Mouse (Mus musculus) heart, embryonic 11.5 days (tissue): ENCODE results near the gene Adamtsl5. TPM values are rescaled to one million over a fixed set of nuclear protein-coding genes. Genes with fewer than 3 reads are reported as not detected.

ENCODE experiments used
- ATAC-seq: fragments of 200-750 bp; cut with Nextera tagmentation; replicated peaks from 2 replicates; pipeline ENCODE4 v1.8.0; 2017; ENCODE audit warnings: moderate library complexity; ENCODE audit not compliant: insufficient number of reproducible peaks, low FRiP score, low TSS enrichment
- H3K27ac ChIP-seq: fragments of 300-500 bp; sonication (generic); 2 replicates; pipeline ENCODE4 v1.5.1; 2014; ENCODE audit warnings: mild to moderate bottlenecking, low read depth, low read length
- H3K27me3 ChIP-seq: fragments of 300-500 bp; sonication (generic); 2 replicates; pipeline ENCODE4 v1.6.1; 2014; ENCODE audit warnings: mild to moderate bottlenecking, low read length, mixed read lengths; ENCODE audit not compliant: control insufficient read depth, insufficient read depth
- H3K36me3 ChIP-seq: fragments of 300-500 bp; sonication (generic); 2 replicates; pipeline ENCODE4 v1.6.1; 2014; ENCODE audit warnings: mild to moderate bottlenecking, low read length, moderate library complexity, mixed read lengths; ENCODE audit not compliant: control insufficient read depth, insufficient read depth
- H3K4me1 ChIP-seq: fragments of 300-500 bp; sonication (generic); 2 replicates; pipeline ENCODE4 v1.6.1; 2014; ENCODE audit warnings: low read length; ENCODE audit not compliant: control insufficient read depth, insufficient read depth
- H3K4me2 ChIP-seq: fragments of 300-500 bp; sonication (generic); 2 replicates; pipeline ENCODE4 v1.6.1; 2014; ENCODE audit warnings: mild to moderate bottlenecking, moderate library complexity
- H3K4me3 ChIP-seq: fragments of 300-500 bp; sonication (generic); 2 replicates; pipeline ENCODE4 v1.5.1; 2014; ENCODE audit warnings: low read depth, low read length
- H3K9ac ChIP-seq: fragments of 300-500 bp; sonication (generic); 2 replicates; pipeline ENCODE4 v1.6.1; 2014; ENCODE audit warnings: mild to moderate bottlenecking, low read depth, low read length, moderate library complexity
- H3K9me3 ChIP-seq: fragments of 300-500 bp; sonication (generic); replicated peaks from 2 replicates; pipeline ENCODE4 v1.6.1; 2016; ENCODE audit warnings: low read length; ENCODE audit not compliant: control insufficient read depth
- WGBS: fragments of 180-500 bp; shearing (Covaris S2); extraction: QIAGEN DNeasy Blood & Tissue Kit; methylation state at CpG from one replicate; pipeline ENCODE4 v1.1.7; 2014; ENCODE audit not compliant: insufficient replicate concordance; 5-methylcytosine and 5-hydroxymethylcytosine counted together
- polyA plus RNA-seq: library from polyadenylated mRNA; unstranded; fragments of >200 nt; fragmentation: Nextera tagmentation; extraction: Ambion mirVana; gene quantifications from 2 replicates; pipeline ENCODE4 v1.2.1, GENCODE M21; 2014

Gene Adamtsl5
- polyA plus RNA-seq, 1 experiment from 2014 or later = 3.7 TPM

- no peak overlapping the region for H3K27ac ChIP-seq
- peaks cover 7% of the 10 kb centered on the region for H3K36me3 ChIP-seq
- H3K27me3 ChIP-seq = peaks cover 59% of the 10 kb centered on the region
- no peak for ATAC-seq
- no peak overlapping the region for H3K9ac ChIP-seq
- H3K4me1 ChIP-seq = peaks cover 9% of the 10 kb centered on the region; the same call in 1 of the 2 replicates
- H3K4me3 ChIP-seq = no peak overlapping the region
- peak overlapping the region; percentile 22; the same call in 1 of the 2 replicates for H3K4me2 ChIP-seq
- no peaks in the 10 kb centered on the region for H3K9me3 ChIP-seq
- 12% methylated on average over 15 of the region's 15 CpGs for WGBS
Measured at GRCm38 (mm10) chr10:80299301-80299700, 48.9 kb downstream of the Adamtsl5 start.

GRCm38 (mm10) chr10:80298571-80299281 lies 49.5 kb downstream of the Adamtsl5 start:
- Histone ChIP-seq H3K27me3 (peaks cover 58% of the 10 kb centered on the region), H3K36me3 (peaks cover 12% of the 10 kb centered on the region), H3K4me3 (0 out of 2 replicates have a peak overlapping the region, but pooled peaks have one; percentile 6), H3K9me3 (no peaks in the 10 kb centered on the region), H3K4me1 (peaks cover 9% of the 10 kb centered on the region; the same call in 1 of the 2 replicates), H3K27ac (no peak overlapping the region), H3K4me2 (peak overlapping the region; percentile 22; the same call in 1 of the 2 replicates), H3K9ac (no peak overlapping the region)
- 7% methylated on average over 26 of the region's 26 CpGs for WGBS
- no peak for ATAC-seq

- Histone ChIP-seq H3K27me3 (peaks cover 58% of the 10 kb centered on the region), H3K27ac (no peak overlapping the region), H3K4me3 (no peak overlapping the region), H3K9me3 (no peaks in the 10 kb centered on the region), H3K4me2 (no peak overlapping the region), H3K4me1 (peaks cover 10% of the 10 kb centered on the region; the same call in 1 of the 2 replicates), H3K36me3 (peaks cover 12% of the 10 kb centered on the region), H3K9ac (no peak overlapping the region)
- 59% methylated on average over 8 of the region's 8 CpGs for WGBS
- no peak for ATAC-seq
Measured at GRCm38 (mm10) chr10:80297526-80298133, 50.6 kb downstream of the Adamtsl5 start.

GRCm38 (mm10) chr10:80296824-80297223 lies 51.4 kb downstream of the Adamtsl5 start:
- Histone ChIP-seq H3K9ac (no peak overlapping the region), H3K4me3 (no peak overlapping the region), H3K27me3 (peaks cover 53% of the 10 kb centered on the region), H3K4me2 (0 out of 2 replicates have a peak overlapping the region, but pooled peaks have one; percentile 79), H3K27ac (no peak overlapping the region), H3K4me1 (0 out of 2 replicates have a peak, but pooled peaks cover 6% of the 10 kb centered on the region), H3K9me3 (no peaks in the 10 kb centered on the region), H3K36me3 (peaks cover 12% of the 10 kb centered on the region)
- WGBS = 77% methylated on average over 5 of the region's 5 CpGs
- ATAC-seq = no peak

DNA sequence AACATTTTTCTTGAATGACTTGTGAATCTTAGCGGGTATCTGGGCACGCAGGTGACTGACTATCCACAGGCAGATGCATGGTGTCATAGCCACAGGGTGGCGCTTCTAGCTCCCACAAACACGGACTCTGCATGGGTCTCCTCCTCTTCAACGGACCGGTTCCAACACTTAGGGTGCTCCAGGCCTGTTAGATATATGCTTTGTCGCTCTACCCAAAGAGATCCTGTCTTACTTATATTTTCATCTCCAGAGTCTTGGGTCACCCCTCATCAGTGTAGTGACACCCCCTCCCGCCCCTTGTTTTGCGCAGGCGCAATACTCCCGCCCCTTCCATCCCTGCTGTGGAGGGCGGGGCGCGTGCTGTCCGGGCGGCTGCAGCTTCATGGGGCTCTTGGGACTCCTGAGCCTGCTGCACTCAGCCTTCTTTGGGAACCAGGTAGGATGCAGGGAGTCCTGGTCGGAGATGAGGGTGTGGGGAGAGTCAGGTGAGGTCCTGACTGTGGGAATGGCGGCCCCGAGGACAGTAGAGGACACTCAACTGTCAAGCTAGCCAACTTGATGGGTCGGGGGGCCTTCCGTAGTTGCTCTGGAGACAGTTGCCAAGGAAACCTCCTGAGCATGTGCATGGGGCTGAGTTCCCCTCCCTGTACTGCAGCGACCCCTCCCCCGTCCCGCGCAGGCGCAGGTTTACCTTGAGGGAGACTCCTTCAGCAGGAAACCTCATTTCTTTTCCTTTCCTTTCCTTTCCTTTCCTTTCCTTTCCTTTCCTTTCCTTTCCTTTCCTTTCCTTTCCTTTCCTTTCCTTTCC lies 52.4 kb downstream of the Adamtsl5 start, which contains the start of gene Apc2:
Gene Apc2, plus strand, starts transcription at position 360 of the 808 bp plus-strand sequence.
- ATAC-seq = peak; percentile 31; the same call in 1 of the 2 replicates
- H3K27ac ChIP-seq = 0 out of 2 replicates have a peak within 1 kb of the TSS, but pooled peaks have one; percentile 50
- WGBS = 1% methylated on average over 26 of the region's 26 CpGs

DNA sequence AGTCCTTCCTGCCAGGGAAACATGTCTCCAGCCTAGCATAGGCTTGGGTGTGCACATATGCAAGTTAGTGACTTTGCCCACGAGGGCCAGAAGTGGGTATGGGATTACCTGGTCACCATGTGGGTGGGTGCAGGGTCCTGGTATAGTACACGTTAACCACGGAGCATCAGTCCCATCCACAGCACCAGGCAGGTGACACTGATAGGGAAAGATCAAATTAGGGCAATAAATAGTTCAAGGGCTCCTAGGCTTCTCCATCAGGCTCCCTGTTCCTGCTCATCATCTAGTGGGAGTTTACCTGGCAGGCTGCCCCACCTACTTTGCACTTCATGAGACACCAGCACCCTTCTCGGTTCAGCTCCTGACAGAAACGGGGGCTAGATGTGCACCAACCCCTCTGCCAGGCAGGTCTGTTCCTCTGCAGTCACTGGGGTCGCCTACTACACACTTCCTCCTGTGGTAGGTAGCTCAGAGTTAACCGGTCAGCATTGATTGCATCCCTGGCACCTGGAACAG lies 53.4 kb downstream of the Adamtsl5 start:
- H3K4me1 ChIP-seq = 0 out of 2 replicates have a peak, but pooled peaks cover 8% of the 10 kb centered on the region
- 43% methylated on average over 7 of the region's 7 CpGs for WGBS

More for the DNA sequence above, 52.4 kb downstream of the Adamtsl5 start, which contains the start of gene Apc2:
- Histone ChIP-seq H3K9ac (peak within 1 kb of the TSS; percentile 56), H3K9me3 (no peaks in the 10 kb centered on the region), H3K4me1 (0 out of 2 replicates have a peak, but pooled peaks cover 8% of the 10 kb centered on the region), H3K4me2 (peak within 1 kb of the TSS; percentile 79), H3K27me3 (peaks cover 43% of the 10 kb centered on the region), H3K36me3 (peaks cover 12% of the 10 kb centered on the region), H3K4me3 (peak within 1 kb of the TSS; percentile 45)

DNA sequence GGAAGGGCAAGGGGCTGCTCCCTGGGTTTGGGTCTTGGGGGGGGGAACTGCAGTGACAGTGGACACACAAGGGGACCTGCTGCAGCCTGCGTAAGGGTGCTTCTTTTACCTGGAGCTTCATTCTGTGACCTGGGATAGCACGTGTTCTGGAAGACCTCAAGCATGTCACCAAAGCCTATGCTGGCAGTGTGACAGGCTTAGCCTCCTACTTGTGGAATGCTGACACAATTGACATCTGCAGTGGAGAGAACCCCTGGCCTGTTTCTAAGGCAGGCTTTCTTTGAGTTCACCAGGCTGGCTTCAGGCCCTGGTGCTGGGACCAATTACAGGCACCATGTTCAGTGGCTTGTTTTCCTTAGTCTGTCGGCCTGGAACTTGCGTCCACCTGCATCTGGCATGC lies 53.9 kb downstream of the Adamtsl5 start:
- H3K36me3 ChIP-seq = peaks cover 12% of the 10 kb centered on the region
- no peak overlapping the region; the same call in 1 of the 2 replicates for H3K4me2 ChIP-seq
- WGBS = 73% methylated on average over 4 of the region's 4 CpGs
- H3K27ac ChIP-seq = no peak overlapping the region
- H3K4me3 ChIP-seq = no peak overlapping the region
- no peak for ATAC-seq
- H3K4me1 ChIP-seq = 0 out of 2 replicates have a peak, but pooled peaks cover 8% of the 10 kb centered on the region
- no peak overlapping the region for H3K9ac ChIP-seq
- no peaks in the 10 kb centered on the region for H3K9me3 ChIP-seq
- peaks cover 28% of the 10 kb centered on the region for H3K27me3 ChIP-seq

More for the DNA sequence above, 53.4 kb downstream of the Adamtsl5 start:
- no peak overlapping the region for H3K27ac ChIP-seq
- no peak for ATAC-seq
- no peak overlapping the region for H3K9ac ChIP-seq
- no peaks in the 10 kb centered on the region for H3K9me3 ChIP-seq
- H3K36me3 ChIP-seq = peaks cover 12% of the 10 kb centered on the region
- H3K27me3 ChIP-seq = peaks cover 33% of the 10 kb centered on the region
- H3K4me3 ChIP-seq = peak overlapping the region; percentile 2; the same call in 1 of the 2 replicates
- H3K4me2 ChIP-seq = no peak overlapping the region

DNA sequence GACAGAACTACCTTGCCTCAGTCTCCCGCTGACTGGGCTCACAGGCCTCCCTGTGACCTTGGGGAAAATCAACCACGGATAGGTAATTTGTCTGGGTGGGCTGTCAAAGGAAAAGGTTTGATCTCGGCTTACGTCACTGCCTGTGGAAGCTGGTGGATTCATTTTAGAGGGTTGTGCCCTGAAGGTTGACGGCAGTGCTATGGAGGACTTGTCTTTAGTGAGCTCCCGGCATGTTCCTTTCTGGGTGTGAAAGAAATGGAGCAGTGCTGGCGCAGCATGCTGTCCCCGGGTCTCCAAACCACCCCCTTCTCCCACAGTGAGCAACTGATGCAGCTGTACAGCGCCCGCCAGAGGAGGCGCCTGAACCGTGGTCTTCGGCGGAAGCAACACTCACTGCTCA lies 54.9 kb downstream of the Adamtsl5 start:
- peak overlapping the region; percentile 98 for H3K4me2 ChIP-seq
- ATAC-seq = no peak
- peak overlapping the region; percentile 92 for H3K27ac ChIP-seq
- H3K4me3 ChIP-seq = peak overlapping the region; percentile 86
- H3K4me1 ChIP-seq = 0 out of 2 replicates have a peak, but pooled peaks cover 8% of the 10 kb centered on the region
- no peaks in the 10 kb centered on the region for H3K9me3 ChIP-seq
- peaks cover 18% of the 10 kb centered on the region for H3K27me3 ChIP-seq
- H3K9ac ChIP-seq = peak overlapping the region; percentile 100
- WGBS = 28% methylated on average over 14 of the region's 14 CpGs
- peaks cover 14% of the 10 kb centered on the region for H3K36me3 ChIP-seq
